Mouse (Mus musculus) E14TG2a.4 (cell line): ENCODE measurements around the gene Serpinb3a.

ENCODE experiments used
- CTCF ChIP-seq: conservative IDR thresholded peaks from 2 replicates; pipeline ENCODE4 v1.5.1; 2014; ENCODE audit warnings: low read length
- NANOG ChIP-seq: IDR thresholded peaks from 2 replicates; pipeline ENCODE4 v1.6.1; 2014; ENCODE audit warnings: borderline replicate concordance, low read length, mixed read lengths

DNA sequence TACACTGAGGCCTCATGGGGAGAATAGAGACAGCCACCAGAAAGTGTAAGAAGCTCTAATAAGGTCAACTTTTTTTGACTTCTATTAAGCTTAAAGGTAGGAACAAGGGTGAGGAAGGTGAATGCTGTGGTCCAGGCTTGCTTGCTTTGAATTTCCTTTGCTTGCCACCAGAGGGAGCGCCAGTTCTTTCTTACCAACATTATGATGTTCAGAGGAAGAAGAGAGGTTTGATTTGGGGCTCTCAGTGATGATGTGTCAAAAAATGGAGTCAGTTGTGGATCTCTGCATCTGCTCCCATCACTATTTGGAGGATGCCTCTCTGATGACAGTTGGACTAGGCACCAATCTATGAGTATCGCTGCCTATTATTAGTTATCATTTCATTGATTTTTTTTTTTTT is 37.6 kb downstream of the Serpinb3a start:
- no peak for TF ChIP-seq NANOG
- TF ChIP-seq CTCF: peak; percentile 49
